Mouse (Mus musculus) spleen, postnatal 4 days (tissue): Measurements from ENCODE around the gene R3hdml.

ENCODE experiments used
- DNase-seq, 2 experiments: peaks; one replicate each; pipeline ENCODE4 v3.0.0; 2022; ENCODE audit warnings: low spot score in 2 of 2

The R3hdml gene

DNA sequence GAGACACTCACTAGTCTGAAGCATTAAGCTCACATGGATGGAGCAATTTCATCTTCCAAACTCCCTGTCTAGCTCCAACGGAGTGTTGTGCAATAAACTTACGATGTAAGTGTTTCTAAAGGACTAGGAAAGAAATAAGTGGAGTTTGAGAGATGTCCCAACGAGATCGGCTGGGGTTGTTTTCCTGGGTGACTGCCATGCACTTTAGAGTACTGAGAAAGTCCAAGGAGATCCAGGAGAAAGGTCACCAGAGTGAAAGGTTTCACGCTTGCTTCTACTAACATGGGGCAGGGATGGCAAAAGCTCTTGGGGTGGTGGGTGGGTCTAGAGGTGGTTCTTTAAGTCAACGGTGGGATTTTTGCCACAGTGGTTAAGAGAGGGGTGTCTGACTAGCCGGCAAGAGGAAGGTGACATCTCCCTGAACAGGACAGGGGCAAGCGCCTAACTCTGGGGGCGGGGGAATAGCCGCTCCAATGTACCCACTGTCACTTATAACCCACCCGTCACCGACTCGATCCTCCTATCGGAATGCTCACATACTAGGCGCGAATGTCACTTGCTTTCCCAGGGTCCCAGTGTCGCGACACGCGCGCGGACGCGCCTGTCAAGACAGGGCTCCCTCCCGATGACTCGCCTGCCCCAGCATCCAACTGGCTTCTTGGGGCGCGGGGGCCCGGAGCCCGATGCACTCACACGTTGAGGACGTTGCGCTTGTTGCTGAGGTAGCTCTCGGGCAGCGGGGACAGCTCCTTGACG, 20.2 kb upstream of the R3hdml start:
- no peak for DNase-seq

DNA sequence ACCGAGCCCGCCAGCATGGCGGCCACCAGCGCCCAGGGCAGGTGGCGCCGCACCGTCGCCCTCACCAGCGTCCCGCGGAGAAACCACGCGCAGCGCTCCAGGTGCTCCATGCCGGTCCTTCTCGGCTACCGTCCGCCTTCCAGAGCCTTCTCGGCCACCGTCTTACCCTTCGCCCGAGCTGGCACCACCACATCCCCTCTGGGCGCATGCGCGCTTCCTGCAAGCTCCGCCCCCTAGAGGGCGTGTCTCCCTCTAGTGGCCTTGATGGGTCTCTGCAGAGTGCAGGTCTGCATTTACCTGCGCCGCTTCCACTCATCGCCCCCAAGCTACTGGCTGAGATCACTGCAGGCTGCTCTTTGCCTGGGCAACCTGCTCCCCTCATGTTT, 19.7 kb upstream of the R3hdml start, which contains the start of gene Fitm2:
Gene Fitm2 (minus strand): TSS at position 164 of the 386 bp plus-strand sequence.
- peak; percentile 93 to 97 for DNase-seq

DNA sequence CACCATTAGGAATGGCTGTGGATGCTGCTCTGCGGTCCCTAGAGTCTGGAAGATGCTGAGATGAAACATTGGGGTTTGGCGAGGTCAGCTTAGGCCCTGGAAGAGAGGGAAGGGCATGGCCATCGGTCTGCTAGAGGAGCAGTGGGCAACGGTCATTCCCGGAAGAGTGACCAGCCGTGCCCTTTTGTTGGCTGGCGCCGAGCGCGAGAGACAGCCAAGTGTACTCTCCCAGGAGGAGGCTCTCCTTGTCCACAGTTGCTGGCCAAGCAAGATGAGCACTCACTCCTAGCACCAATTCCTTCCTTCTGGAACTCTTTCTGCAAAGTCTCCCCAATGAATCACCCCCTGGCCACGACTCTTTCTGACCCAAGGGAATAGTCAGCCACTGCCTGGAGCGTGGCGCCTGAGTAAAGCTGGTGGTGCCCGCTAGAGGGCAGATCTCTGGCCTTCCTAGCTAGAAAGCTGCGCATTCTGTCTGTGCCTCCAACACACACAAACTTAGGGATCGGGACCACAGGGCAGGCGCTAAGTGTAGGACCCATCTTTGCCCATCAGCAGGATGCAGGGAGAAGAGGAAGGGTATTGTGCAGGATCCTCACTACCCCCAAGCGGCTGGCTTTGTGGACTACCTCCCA, 11.8 kb upstream of the R3hdml start:
- no peak for DNase-seq

DNA sequence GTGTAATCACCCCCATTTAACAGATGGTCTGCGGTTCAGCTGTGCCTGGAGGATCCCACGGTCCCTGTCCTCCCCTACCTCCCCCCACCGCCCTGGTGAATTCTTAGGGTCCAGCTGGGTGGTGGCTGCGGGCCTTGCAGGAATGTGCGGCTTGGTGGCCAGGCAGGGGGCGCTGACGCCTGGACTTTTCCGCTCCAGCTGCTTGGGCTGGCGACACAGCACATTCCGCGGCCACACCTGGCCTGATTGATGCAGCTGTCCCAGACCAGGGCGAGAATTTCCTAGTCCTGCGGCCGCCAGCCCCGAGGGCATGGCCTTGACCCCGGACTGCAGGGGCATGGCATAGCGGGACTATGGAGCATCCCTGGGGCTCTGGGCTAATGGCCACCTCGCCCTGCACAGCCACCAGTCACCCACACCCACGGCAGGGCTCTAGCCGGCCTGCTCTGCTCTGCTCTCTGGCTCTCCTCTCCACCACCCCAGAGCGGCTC, 10.5 kb upstream of the R3hdml start:
- DNase-seq = no peak

DNA sequence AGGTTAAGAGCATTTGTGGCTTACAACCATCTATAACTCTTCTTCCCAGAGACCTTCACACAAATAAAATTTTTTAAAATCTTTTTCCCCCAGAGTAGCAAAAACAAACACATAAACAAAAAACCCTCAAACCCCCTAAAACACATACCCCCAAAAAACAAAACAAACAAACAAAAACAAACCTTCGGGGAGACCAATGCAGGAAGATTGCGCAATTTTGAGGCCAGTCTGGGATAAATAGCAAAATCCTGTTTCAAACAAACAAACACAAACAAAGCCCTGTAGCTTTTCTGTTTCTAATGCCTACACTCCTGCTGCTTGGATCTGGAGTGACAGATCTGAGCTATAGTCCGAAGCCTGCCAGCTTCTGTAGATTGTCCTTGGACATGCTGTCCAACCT, 4.8 kb upstream of the R3hdml start:
- no peak for DNase-seq

DNA sequence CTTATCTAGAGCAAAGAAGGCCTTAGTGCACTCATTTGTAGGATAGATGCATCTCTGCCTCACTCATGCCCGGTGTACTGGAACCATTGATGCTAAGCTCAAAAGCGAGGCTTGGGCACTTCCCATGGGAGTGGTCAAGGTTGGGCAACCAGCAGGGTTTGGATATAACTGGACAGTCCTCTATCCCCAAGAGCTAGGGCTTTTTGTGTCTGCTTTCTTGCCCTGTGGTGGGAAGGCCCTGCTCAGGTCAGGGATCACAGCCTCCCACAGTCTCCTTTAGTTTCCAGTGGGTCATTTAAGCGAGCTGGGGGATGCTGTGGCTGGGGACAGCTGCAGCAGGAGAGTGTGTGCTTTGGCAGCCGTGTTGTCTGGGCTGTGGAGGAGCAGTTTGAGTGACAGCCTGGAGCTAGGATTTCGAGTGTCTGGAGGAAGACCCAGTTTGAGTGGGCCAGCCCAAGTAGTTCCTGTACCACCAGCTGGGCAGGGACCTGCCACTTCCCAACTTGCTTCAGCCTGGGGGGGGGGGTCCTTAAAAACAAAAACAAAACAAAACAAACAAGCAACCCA, 2.3 kb upstream of the R3hdml start:
- DNase-seq = no peak

DNA sequence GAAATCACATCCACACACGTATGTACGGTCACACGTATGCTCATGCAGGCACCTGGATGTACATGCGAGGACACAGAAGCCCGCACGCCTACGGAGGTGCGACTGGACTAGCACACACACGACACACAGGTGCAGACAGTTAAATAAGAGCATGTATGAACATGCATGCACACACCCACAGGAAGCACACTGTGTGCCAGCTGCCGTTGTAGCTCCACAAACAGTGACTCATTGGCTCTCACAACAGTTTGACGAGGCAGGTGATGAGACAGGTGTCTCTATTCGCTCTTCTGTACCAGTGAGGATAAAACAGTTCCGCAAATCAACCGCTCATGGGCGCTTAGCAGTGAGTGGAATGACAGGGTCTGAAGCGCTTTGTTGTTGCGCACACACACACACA, 1.5 kb upstream of the R3hdml start:
- DNase-seq = no peak

DNA sequence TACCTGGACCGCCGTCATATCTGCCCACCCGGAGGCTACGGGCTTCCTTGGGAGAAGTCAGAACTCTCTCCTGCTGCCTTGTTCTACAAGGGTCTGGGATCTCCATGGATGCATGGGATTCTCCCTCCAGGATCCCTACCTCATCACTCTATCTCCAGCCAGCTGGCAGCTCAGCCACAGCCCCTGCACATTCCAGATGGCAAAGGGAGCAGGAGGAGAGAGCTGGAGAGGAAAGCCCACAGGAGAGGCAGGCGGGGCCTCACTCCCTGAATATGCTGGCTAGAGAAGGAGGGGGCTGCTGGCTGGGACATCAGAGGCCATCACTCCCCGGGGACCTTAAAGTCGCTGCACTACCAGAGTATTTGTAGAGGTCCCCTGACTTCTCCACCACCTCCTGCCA, 767 bp upstream of the R3hdml start:
- no peak for DNase-seq

DNA sequence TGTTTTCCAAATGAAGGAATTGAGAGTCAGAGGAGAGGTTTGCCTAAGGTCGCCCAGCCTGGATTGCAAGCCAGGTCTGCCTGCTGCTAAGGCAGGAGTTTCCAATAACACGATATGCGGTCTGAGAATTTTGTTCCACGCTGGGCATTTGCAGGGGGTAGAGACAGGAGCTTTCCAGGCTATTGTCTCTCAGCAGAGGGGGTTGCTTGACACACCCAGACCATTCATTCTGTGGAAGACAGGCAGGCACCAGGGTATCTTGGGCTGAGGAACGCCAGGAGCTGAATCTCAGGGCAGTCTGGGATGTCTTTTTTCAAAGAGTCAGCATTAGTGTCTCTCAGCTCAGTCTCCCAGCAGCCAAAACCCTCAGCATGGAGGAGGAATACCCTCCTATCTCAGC, 913 bp downstream of the R3hdml start:
- no peak for DNase-seq

DNA sequence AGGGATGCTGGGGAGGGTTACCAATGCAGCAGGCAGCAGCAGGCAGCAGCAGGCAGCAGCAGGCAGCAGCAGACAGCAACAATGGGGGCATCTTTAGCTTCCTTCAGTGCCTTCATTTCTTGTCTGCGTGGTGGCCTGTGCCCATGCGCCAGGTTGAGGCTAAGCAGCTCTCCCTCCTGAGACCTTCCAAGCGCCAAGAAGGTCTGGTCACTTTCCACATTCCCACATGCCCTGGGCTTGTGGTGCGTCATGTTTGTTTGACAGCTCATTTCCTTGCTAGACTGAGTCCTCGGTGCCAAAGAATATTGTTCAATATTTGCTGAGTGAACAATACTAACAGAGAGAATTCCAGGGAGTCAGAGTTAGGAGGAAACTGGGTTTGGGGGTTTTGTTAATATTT, 1.9 kb downstream of the R3hdml start:
- no peak for DNase-seq

DNA sequence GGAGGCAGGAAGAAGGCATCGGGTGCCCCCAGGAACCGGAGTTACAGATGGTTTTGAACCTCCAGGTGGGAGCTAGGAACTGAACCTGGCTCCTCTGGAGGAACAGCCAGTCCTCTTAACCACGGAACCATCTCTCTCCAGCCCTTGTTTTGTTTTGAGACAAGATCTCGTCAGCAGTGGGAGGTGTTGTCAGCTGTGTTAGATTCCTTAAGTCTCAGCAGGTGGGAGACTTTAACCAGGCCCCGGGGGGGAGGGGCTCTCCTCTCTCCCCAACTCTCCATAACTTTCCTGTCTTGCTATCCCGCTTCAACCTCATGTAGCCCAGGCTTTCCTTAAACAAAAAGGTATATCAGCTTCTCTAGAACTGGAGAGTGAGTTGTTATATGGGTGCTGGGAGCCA, 2.3 kb downstream of the R3hdml start:
- no peak for DNase-seq

DNA sequence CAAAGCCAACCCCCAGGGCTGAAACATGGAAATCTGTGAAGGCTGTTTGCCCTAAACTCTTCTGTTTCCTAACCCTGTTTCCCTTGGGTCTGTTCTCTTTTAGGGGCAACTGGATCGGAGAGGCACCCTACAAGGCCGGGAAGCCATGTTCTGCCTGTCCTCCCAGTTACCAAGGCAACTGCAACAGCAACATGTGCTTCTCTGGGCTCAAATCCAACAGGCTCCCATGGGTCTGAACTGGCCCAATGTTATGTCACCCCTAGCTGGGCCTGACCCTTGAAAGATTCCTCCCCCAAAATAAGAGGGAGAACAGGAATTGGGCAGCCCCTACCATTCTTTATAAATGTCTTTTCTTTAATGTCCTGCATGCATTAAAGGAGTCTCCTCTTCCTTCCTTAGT, 10.1 kb downstream of the R3hdml start:
- DNase-seq = no peak

DNA sequence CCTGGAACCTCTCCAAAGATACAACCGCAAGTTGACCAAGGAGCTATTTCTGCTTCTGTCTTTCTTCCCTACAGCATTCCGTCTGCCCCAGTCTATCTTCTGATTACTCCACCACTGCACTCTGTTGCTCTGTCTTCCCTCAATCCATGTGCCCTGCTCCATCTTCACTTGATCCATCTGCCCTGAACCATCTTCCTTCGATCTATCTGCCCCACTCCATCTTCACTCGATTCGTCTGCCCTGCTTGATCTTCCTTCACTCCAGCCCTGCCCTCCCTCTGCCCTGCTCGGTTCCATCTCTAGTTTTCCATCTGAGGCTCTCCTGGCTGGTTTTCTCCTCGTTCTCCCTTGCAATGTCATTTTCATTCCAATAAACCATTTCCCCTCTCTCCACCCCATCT, 11.1 kb downstream of the R3hdml start:
- DNase-seq = no peak

DNA sequence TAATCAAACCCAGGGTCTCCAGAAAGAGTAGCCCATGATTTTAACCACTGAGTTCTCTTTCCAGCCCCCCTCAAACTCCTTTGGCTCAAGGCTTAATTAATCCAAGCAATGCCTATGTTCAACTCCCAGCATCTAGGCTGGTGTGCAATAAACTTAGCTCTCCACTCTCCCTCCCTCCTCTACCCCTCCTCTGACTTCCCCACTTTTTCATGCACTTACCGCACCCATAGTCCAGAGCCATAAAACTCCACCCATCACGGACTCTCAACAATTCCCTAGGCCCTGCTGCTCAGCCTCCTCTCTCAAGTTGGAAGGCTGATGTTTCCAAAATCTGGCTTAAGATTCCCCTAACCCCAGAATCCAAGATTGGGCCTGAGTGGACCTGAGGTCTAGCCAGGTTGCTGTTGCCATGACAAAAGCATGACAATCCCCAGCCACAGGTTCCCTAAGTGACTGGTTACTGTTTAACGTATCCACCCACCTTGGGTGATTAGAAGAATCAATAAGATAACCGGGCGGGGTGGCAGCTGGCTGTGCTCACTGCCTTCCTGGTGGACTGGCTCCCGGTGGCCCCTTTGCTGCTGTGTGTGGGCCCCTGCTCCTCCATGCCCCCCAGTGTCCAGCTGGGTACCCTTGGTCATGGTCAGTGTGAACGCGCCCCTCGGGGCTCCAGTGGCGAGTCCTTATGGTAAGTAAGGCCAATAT, 14.3 kb downstream of the R3hdml start, which contains the start of gene Hnf4a:
Gene Hnf4a (plus strand): TSS at position 509 of the 705 bp plus-strand sequence.
- no peak for DNase-seq

DNA sequence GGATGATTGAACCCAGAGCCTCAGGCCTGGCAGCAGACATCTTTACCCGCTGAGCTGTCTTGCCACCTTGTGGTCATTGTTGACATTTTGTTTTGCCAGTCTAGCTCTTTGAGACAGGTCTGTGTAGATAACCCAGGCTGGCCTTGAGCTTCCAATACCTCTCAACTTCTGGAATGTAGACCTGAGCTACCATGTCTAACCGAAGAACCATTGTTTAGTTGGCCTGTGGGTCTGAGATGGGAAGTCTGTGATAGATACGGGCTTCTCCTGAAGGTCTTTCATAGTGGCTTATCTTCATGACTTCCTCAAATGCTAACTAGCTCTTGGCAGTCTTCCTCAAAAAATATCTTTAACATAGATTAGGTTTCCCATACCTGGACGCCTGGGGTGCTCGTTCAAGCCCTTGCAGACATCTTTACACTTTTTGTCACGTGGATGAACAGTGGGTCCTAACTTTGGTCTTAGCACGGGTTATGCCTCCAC, 33.7 kb downstream of the R3hdml start:
- DNase-seq = no peak

DNA sequence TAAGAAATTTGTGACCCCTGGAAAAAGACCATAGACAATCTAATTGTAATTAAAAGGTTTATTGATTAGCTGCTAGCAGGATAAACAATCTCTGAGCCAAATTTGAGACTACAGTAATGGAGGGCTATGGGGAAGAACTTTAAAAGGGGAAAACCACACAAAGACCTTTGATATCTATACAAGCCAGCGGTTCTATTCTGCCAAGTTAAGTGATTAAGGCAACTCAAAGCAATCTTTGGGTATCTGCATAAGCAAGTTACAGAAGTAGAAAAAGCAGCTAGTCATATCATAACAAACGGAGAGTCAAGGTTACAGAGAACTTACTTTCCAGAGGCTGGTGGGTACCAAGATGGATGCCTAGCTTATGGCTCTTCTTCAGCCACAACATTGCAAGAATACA, 35.4 kb downstream of the R3hdml start:
- DNase-seq = no peak

DNA sequence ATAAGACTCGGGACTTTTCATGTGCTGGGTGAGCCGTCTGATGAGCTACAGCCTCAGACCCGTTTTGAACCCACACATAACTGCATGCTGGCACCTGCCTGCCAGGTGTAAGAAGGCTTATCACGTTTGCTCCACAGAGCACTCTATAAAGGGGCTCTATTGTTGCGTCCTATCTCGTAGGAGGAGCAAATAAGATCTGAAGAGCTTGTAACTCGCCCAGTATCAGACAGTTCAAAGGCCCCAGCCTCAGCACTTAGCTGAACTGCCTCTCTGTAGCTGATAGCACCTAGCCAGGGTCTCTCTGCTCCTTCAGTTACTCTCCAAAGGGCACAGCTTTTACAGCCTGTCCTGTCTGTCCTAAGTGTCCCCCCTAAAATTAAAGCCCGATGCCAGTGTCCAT, 38.3 kb downstream of the R3hdml start:
- no peak for DNase-seq

DNA sequence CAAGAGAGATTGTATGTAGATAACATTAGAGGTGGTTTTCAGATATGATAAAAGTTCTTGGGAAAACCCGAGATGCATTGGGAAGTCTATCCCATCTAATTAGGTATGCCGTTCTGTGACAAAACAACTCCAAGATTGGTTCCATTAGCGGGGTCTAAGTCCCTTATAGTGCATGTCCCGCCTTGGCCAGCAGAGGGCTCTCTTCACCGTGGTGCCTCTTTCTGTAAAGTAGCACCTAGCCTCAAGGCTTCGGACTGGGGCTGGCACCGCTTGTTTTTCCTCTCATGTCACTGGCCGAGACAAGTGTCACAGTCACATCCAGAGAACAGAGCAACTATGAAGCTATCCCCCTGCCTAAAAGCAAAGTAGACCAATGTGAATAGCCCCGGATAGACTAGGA, 39.8 kb downstream of the R3hdml start:
- peak; percentile 72 to 91 for DNase-seq

DNA sequence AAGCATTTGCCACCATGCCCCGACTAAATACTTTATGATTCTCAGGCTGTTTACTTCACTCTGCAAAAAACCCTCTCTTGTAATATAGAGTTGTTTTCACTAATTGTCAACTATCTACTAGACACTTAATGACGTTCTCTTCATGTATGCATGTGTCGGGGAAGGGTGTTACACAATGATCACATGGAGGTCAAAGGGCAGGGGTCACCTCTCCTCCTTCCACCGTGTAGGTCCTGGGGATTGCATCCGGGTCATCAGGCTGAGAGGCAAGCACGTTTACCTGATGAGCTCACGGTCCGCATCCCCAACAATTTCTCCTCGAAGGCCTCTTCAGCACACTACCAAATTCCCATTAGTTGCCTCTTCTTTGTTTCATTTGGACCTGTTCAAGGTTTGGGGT, 41.1 kb downstream of the R3hdml start:
- DNase-seq = no peak

DNA sequence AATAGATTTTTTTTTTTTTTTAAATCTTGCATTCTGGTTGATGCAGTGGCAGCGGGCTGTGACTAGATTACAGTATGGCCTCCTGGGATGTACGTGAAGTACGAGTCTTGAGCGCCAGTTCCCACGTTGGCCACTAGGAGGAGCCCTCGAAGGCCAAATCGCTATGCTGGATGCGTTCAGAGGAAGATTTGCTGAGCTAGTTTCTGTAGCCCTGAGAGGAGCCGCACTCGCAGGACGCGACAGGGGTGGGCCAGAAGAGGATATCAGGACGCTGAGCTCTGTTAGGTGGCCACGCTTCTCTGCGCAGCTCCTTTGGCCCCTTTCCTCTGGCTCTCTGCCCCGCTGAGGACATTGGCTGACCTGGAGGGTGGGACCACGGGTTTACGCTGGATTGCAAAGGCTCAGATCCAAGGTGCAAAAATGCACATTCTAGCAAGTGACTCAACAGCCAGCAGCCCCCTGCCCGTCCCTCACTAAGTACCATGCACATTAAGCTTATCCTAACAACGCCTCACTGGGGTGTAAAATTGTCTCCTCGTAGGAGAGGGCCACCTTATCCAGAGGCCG, 42.9 kb downstream of the R3hdml start:
- DNase-seq = peak; percentile 81 to 94

DNA sequence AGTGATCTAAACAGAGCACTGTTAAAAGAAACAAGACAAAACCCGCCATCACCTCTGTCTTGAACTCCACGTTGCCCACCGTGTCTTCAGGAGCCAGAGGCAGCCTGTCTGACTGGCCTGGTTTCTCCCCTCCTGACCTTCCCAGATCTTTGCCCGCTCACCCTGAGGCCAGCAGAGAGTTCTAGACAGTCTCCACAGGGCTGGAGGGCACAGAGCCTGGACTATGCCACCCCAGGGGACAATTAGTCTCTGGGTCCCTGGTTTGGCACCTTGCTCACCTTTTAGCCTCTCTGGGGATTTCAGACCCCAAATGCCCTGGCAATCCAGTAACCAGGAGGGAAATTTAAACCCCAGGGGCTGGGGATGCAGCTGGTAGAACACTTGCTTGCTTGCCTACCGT, 45.3 kb downstream of the R3hdml start:
- no peak for DNase-seq

DNA sequence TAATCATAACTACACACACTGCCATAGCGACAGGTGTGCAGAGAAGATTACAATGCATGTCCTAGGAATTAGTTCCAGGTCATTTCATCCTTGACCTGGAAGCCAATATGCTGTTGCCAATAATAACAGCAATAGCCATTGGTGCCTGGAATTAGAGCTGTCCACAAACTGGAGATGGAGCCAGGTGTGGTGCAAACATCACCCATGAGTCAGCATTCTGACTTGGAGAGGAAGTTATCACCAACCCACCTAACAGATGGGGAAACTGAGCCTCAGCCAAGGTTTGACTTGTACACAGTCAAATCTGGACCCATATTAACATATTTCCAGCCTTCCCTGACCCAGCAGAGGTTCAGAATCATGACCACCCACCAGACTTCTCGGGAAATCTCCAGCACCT, 46.3 kb downstream of the R3hdml start:
- DNase-seq = no peak
